Mouse (Mus musculus): ENCODE results near the gene Csta1. TPM values are rescaled to one million over a fixed set of nuclear protein-coding genes. Genes with fewer than 3 reads are reported as not detected.
"Not testable (repeated sequence)": the region's sequence is repeated elsewhere in the genome, so short reads cannot be mapped to it uniquely, and the experiment has no call there.

Csta1 gene
- polyA plus RNA-seq, 1 experiment: not detected

DNA sequence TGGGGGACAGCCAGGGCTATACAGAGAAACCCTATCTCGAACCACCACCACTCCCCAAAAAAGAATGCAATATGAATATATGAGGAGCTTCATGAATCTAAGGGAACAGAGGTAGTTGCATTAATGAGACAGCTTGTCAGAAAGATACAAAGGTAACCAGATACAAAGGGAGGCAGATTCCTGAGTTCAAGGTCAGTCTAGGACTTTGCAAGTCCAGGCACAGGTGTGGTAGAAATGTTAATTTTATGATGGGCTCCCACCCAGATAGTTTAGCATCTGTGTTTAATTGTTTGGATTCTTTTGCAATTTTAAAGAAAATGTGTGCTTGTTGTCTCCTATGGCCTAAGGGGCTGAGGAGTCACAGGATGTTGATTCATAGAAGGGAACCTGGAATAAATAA lies 28.8 kb downstream of the Csta1 start:
- Histone ChIP-seq H3K4me1 (ENCODE audit: control insufficient read depth, insufficient read depth, low read length) (no peaks in the 10 kb centered on the region), H3K27ac (ENCODE audit: control insufficient read depth, insufficient read depth, low read depth, low read length, poor library complexity) (no peak overlapping the region), H3K4me3 (replicated peaks; ENCODE audit: control insufficient read depth, low read depth, low read length) (no peak overlapping the region)
- 69% methylated on average over 1 of the region's 1 CpGs for WGBS
- no peak for TF ChIP-seq CTCF (IDR thresholded peaks at IDR 0.05; ENCODE audit: control insufficient read depth, insufficient read depth, low read length)

DNA sequence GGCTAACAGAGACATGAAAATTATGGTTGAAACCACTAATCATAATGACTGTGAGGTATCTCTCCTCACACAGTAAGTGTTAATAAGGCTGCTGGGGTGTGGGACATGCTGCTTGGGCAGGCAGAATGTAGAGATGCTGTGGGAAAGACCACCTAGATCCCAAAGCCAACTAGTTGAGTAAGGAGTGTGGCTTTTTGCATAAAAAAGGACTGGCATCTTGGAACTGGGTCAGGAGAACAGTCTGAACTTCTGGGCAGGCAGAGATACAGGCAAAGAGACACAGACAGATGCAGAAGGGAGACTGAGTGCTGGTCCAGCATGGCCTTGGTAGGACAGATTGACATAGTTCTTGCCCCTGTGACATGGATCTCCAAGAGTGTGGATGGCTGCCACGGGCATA lies 29.5 kb downstream of the Csta1 start:
- WGBS: 74% methylated on average over 1 of the region's 1 CpGs
- no peak overlapping the region for H3K4me3 ChIP-seq (replicated peaks; ENCODE audit: control insufficient read depth, low read depth, low read length)
- H3K27ac ChIP-seq (ENCODE audit: control insufficient read depth, insufficient read depth, low read depth, low read length, poor library complexity): no peak overlapping the region
- H3K4me1 ChIP-seq (ENCODE audit: control insufficient read depth, insufficient read depth, low read length): no peaks in the 10 kb centered on the region
- no peak for TF ChIP-seq POLR2A (IDR thresholded peaks at IDR 0.05; ENCODE audit: borderline replicate concordance, control insufficient read depth, low read depth, low read length)
- no peak for TF ChIP-seq CTCF (IDR thresholded peaks at IDR 0.05; ENCODE audit: control insufficient read depth, insufficient read depth, low read length)

DNA sequence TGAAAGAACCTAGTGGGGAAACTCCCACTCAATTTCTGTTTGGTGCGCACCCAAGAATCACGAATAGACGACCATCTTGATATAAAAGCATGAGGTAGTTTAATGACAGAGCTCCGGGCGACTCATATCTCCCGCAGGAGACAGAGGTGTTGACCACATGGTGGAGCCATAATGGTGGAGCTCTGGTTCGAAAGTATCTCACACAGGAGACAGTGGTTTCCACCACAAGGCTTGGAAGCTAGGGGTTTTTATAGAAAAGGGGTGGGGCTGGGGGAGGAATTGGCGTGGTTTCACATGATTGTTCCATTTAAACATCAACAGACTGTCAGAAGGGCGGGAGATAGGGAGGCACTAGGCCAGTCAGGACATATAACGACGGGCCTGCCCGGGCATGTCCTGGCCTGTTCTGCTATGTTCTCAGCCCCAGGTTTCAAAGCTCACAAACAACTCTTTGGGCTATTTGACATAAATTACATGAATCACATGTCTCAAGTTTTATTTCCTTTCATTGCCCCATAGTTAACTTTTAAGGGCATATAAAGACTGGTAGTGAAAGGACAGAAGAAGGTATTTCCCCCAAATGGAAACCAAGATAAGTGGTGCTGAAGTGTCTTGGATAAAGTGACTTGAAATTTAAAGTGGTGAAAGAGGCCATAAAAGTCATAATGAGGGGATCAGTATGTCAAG lies 33.1 kb downstream of the Csta1 start:
- 83% methylated on average over 12 of the region's 12 CpGs for WGBS
- H3K27ac ChIP-seq (ENCODE audit: control insufficient read depth, insufficient read depth, low read depth, low read length, poor library complexity); H3K4me1 ChIP-seq (ENCODE audit: control insufficient read depth, insufficient read depth, low read length); H3K4me3 ChIP-seq (replicated peaks; ENCODE audit: control insufficient read depth, low read depth, low read length): not testable (repeated sequence)

DNA sequence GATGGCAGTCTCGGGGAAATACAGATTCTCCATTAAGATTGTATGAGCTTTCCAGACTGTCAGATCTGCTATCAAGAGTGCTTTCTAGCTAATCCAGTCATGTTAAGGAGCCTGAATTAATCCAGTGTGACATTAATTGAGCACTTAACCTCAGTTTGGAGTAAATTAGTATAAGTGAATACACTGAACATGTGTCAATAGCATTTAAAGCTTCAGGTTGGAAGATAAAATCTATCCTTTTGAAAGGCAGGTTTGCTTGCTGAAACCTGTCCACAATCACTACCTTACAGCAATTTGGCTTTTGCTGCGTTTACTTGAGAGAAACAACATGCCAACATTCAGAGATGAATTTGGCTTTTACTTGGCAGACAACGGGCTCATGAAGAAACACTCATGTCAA lies 37.0 kb downstream of the Csta1 start:
- 75% methylated on average over 3 of the region's 3 CpGs for WGBS
- H3K27ac ChIP-seq (ENCODE audit: control insufficient read depth, insufficient read depth, low read depth, low read length, poor library complexity): no peak overlapping the region
- TF ChIP-seq POLR2A (IDR thresholded peaks at IDR 0.05; ENCODE audit: borderline replicate concordance, control insufficient read depth, low read depth, low read length): no peak
- no peak for TF ChIP-seq CTCF (IDR thresholded peaks at IDR 0.05; ENCODE audit: control insufficient read depth, insufficient read depth, low read length)
- H3K4me1 ChIP-seq (ENCODE audit: control insufficient read depth, insufficient read depth, low read length): no peaks in the 10 kb centered on the region
- no peak overlapping the region for H3K4me3 ChIP-seq (replicated peaks; ENCODE audit: control insufficient read depth, low read depth, low read length)

DNA sequence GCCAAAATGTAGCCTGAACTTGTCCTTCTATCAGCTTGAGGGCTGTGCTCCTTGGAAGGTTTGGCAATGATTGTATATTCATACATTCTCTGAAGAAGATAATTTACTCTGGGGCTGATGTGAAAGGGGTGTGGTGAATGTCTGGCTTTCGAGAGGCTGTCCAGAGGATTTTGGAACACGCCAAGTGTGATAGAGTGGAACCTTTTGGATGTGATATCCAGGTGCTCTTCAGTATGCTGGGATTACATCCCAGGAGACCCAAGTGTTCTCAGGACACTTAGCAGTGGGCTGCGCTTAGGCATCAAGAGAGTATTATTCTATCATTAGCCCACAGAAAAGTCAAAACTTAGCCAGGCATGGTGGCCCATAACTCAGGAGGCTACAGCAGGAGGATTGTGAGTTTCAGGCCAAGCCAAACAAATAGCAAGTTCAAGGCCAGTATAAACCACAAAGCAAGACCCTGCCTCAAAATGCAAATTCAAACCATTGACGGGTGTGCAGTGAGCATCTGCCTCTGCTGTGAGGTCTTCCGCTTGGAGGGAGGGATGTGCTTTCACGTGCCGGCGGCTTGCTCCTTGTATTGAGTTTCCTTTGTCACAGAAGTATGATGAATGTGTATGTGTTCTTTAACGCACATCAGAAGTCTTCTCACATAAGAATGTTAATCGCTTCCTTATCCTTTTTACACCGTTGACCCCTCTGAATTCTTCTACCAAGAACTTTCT lies 40.1 kb downstream of the Csta1 start:
- WGBS: 91% methylated on average over 11 of the region's 11 CpGs
- TF ChIP-seq POLR2A (IDR thresholded peaks at IDR 0.05; ENCODE audit: borderline replicate concordance, control insufficient read depth, low read depth, low read length): no peak
- TF ChIP-seq CTCF (IDR thresholded peaks at IDR 0.05; ENCODE audit: control insufficient read depth, insufficient read depth, low read length): no peak
- no peak overlapping the region for H3K4me3 ChIP-seq (replicated peaks; ENCODE audit: control insufficient read depth, low read depth, low read length)
- no peak overlapping the region for H3K27ac ChIP-seq (ENCODE audit: control insufficient read depth, insufficient read depth, low read depth, low read length, poor library complexity)
- no peaks in the 10 kb centered on the region for H3K4me1 ChIP-seq (ENCODE audit: control insufficient read depth, insufficient read depth, low read length)

DNA sequence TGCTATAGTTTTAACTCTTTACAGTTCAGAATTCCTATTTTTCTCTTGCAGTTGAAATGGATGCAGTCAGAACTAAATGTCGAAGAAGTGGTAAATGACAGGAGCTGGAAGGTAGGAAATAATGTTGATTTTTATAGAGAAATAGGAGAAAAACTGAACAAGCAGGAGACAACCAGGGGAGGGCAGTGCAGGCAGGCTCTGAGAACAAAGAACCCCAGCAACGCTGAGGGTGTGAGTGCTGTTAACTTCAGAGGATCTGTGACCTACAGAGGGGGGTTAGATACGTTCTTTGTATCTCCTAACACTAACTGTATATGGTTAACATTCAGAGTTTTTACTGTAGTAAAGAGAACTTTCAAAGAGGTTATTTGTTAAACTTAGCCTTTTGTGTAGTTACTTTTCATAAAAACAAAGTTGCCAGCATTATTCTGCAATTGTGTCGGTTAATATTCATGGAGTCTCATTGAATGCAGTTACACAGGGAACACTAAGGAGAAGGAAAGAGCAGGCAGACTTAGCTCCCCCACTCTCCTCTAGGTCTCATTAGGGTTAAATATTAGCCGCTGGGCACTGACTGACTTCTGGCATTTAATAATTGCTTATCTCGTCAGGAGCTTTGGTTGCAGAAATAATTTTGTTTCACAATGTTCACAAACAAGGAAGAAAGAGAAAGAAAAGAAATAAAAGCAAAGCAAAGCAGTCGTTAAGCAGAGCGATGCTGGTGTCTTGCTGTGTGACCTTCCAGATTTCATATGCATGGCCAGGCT lies 41.0 kb downstream of the Csta1 start:
- Histone ChIP-seq H3K27ac (ENCODE audit: control insufficient read depth, insufficient read depth, low read depth, low read length, poor library complexity) (no peak overlapping the region), H3K4me1 (ENCODE audit: control insufficient read depth, insufficient read depth, low read length) (no peaks in the 10 kb centered on the region), H3K4me3 (replicated peaks; ENCODE audit: control insufficient read depth, low read depth, low read length) (no peak overlapping the region)
- TF ChIP-seq POLR2A (IDR thresholded peaks at IDR 0.05; ENCODE audit: borderline replicate concordance, control insufficient read depth, low read depth, low read length) (no peak), CTCF (IDR thresholded peaks at IDR 0.05; ENCODE audit: control insufficient read depth, insufficient read depth, low read length) (no peak)
- 78% methylated on average over 8 of the region's 8 CpGs for WGBS

DNA sequence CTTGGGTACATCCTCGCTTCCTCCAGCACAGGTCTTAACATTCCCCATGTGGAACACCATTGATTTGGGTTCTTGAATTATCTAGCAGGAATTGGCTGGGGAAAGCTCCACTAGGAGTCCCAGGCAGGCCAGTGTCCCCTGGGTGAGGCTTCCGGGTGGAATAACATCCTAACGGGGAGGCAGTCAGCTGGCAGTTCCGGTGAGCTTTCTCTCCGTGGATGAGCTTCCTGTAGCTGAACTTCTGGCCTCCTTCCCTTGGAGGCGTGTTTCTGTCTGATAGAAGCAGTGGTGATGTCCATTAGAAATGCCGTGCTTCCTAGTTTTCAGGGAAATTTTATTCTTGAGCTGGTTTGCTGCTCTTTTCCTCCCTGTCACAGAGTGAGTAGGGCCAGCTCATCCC lies 42.0 kb downstream of the Csta1 start:
- no peaks in the 10 kb centered on the region for H3K4me1 ChIP-seq (ENCODE audit: control insufficient read depth, insufficient read depth, low read length)
- no peak overlapping the region for H3K4me3 ChIP-seq (replicated peaks; ENCODE audit: control insufficient read depth, low read depth, low read length)
- 86% methylated on average over 7 of the region's 7 CpGs for WGBS
- no peak for TF ChIP-seq POLR2A (IDR thresholded peaks at IDR 0.05; ENCODE audit: borderline replicate concordance, control insufficient read depth, low read depth, low read length)
- no peak for TF ChIP-seq CTCF (IDR thresholded peaks at IDR 0.05; ENCODE audit: control insufficient read depth, insufficient read depth, low read length)
- H3K27ac ChIP-seq (ENCODE audit: control insufficient read depth, insufficient read depth, low read depth, low read length, poor library complexity): no peak overlapping the region

DNA sequence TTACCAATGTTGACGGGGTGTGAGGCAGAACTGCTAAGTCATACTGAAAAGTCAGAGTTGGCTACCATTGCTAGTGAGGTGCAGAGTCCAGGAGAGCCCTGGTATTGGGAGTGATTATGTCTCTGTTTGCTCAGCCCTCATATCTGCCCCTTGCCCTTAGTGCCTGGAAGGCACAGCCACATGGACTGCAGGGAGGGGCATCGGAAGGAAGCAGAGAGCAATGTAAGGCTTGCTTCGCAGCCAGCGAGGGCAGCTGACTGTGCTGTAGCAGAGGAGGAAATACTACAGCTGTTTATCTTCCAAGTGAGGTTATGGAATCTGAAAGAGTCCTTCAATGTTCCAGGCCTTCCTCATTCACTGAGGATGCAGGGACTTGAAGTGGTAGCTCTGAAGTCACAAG lies 43.2 kb downstream of the Csta1 start:
- H3K4me1 ChIP-seq (ENCODE audit: control insufficient read depth, insufficient read depth, low read length): no peaks in the 10 kb centered on the region
- TF ChIP-seq POLR2A (IDR thresholded peaks at IDR 0.05; ENCODE audit: borderline replicate concordance, control insufficient read depth, low read depth, low read length) (no peak), CTCF (IDR thresholded peaks at IDR 0.05; ENCODE audit: control insufficient read depth, insufficient read depth, low read length) (no peak)
- 79% methylated on average over 4 of the region's 4 CpGs for WGBS
- H3K4me3 ChIP-seq (replicated peaks; ENCODE audit: control insufficient read depth, low read depth, low read length): no peak overlapping the region
- H3K27ac ChIP-seq (ENCODE audit: control insufficient read depth, insufficient read depth, low read depth, low read length, poor library complexity): no peak overlapping the region

Measured in bone marrow, adult 2 months (tissue).